Mouse (Mus musculus): ENCODE data around the gene Gm6358. TPM values are rescaled to one million over a fixed set of nuclear protein-coding genes. Genes with fewer than 3 reads are reported as not detected.
"Not testable (repeated sequence)": the region's sequence is repeated elsewhere in the genome, so short reads cannot be mapped to it uniquely, and the experiment has no call there.

Gene Gm6358
- not detected for total RNA-seq (2021)

- DNase-seq (ENCODE audit: extremely low spot score in 1 of 2, low spot score in 1 of 2), result no peak
Observed at GRCm38 (mm10) chr16:89140551-89140950, at the start of gene Gm6358. TSS of gene Gm6358 (plus strand) at chr16:89140851.

GRCm38 (mm10) chr16:89150786-89151185 is 10.1 kb downstream of the Gm6358 start, which contains the start of gene Gm10061:
TSS of gene Gm10061 (plus strand) at chr16:89151086.
- DNase-seq (ENCODE audit: extremely low spot score in 1 of 2, low spot score in 1 of 2), result no peak

- DNase-seq (ENCODE audit: extremely low spot score in 1 of 2, low spot score in 1 of 2), result no peak
Observed at GRCm38 (mm10) chr16:89157652-89158051, 17.0 kb downstream of the Gm6358 start, which contains the start of gene Gm9789. TSS of gene Gm9789 (plus strand) at chr16:89157952.

GRCm38 (mm10) chr16:89169190-89169589 is 28.5 kb downstream of the Gm6358 start, which contains the start of gene Gm7735:
TSS of gene Gm7735 (plus strand) at chr16:89169490.
- not testable (repeated sequence) for DNase-seq (ENCODE audit: extremely low spot score in 1 of 2, low spot score in 1 of 2)

GRCm38 (mm10) chr16:89174435-89174834 is 33.8 kb downstream of the Gm6358 start, which contains the start of gene 1110057P08Rik:
TSS of gene 1110057P08Rik (plus strand) at chr16:89174735.
- DNase-seq (ENCODE audit: extremely low spot score in 1 of 2, low spot score in 1 of 2), result no peak

GRCm38 (mm10) chr16:89188621-89189020 is 48.0 kb downstream of the Gm6358 start:
- no peak for DNase-seq (ENCODE audit: extremely low spot score in 1 of 2, low spot score in 1 of 2)

Other genes with a start within 250 kb of the Gm6358 start
- gene Krtap19-5, start 244.4 kb upstream of the Gm6358 start, total RNA-seq (2021), result not detected
- not detected for gene Krtap19-9b, start 208.6 kb upstream of the Gm6358 start, total RNA-seq (2021)
- not detected for gene Krtap16-3, start 178.0 kb upstream of the Gm6358 start, total RNA-seq (2021)
- gene Krtap22-2, start 130.1 kb upstream of the Gm6358 start, total RNA-seq (2021), result not detected
- not detected for gene Gm10229, start 125.6 kb upstream of the Gm6358 start, total RNA-seq (2021)
- gene Krtap6-1, start 109.2 kb upstream of the Gm6358 start, total RNA-seq (2021), result not detected
- gene Gm10228, start 99.4 kb upstream of the Gm6358 start, total RNA-seq (2021), result not detected
- gene Krtap6-5, start 93.0 kb upstream of the Gm6358 start, total RNA-seq (2021), result not detected
- gene 1110025L11Rik, start 76.8 kb upstream of the Gm6358 start, total RNA-seq (2021), result not detected
- gene Krtap6-3, start 56.8 kb upstream of the Gm6358 start, total RNA-seq (2021), result not detected
- gene Gm10061, start 10.2 kb downstream of the Gm6358 start, total RNA-seq (2021), result not detected
- gene Gm9789, start 17.1 kb downstream of the Gm6358 start, total RNA-seq (2021), result not detected
- not detected for gene Gm7735, start 28.6 kb downstream of the Gm6358 start, total RNA-seq (2021)
- not detected for gene 1110057P08Rik, start 33.9 kb downstream of the Gm6358 start, total RNA-seq (2021)
- gene Krtap20-2, start 65.0 kb downstream of the Gm6358 start, total RNA-seq (2021), result not detected